Mouse (Mus musculus): ENCODE measurements at regions not wholly inside any gene's neighbourhood (a gene's known extent, or its start where the extent isn't known, plus 50 kb on each side); places are given as distances from the start of the nearest gene placed in this dataset.

- TF ChIP-seq TCF12 (IDR thresholded peaks at IDR 0.05; ENCODE audit: insufficient read depth, poor library complexity, severe bottlenecking) (no peak), MYOD1 (IDR thresholded peaks at IDR 0.05; ENCODE audit: control insufficient read depth in 1 of 3, insufficient read length in 2 of 3, low read depth in 2 of 3) (no peak), E2F4 (IDR thresholded peaks at IDR 0.05; ENCODE audit: insufficient read depth) (no peak), USF1 (IDR thresholded peaks at IDR 0.05; ENCODE audit: low read depth) (no peak), POLR2AphosphoS2 (IDR thresholded peaks at IDR 0.05; ENCODE audit: insufficient read length, low read depth) (no peak), POLR2A (IDR thresholded peaks at IDR 0.05; ENCODE audit: insufficient read length, low read depth) (no peak)
Observed at GRCm38 (mm10) chr2:53359026-53359425, 167.5 kb downstream of the Arl6ip6 start.
